In genomic region chr6:32480741-32481140, GRCm38 (mm10) we compare ENCODE assay signal across 17 mouse cellular contexts.
A peak's percentile ranks its signal among the peaks of the same experiment; 100 is the strongest.
DNase-seq lines count a peak whose midpoint lies in the region; ATAC-seq and TF ChIP-seq lines count a peak whose summit lies in the region.
"Had no signal": no experiment of that assay in that cellular context is flagged by ENCODE, and none has a peak within 500 bp of the region (broad histone marks: within the 10 kb centered on the region; RNA-seq: fewer than 3 reads in every experiment).

No protein-coding gene starts in this region.

- no peaks in the 10 kb centered on the region for H3K27me3 ChIP-seq in liver, embryonic 13.5 days
- no peaks in the 10 kb centered on the region for H3K27me3 ChIP-seq in liver, embryonic 11.5 days (replicated peaks; ENCODE audit: control insufficient read depth, insufficient read depth, low read length)
- H3K27me3 ChIP-seq in kidney, adult 2 months (replicated peaks; ENCODE audit: control insufficient read depth, insufficient read depth, low read length): no peaks in the 10 kb centered on the region
- no peaks in the 10 kb centered on the region for H3K27me3 ChIP-seq in limb, embryonic 10.5 days (ENCODE audit: low read depth, poor library complexity, severe bottlenecking)
- no peaks in the 10 kb centered on the region for H3K27me3 ChIP-seq in forebrain, embryonic 11.5 days (ENCODE audit: control insufficient read depth, insufficient read depth, low read length)
- H3K27me3 ChIP-seq: forebrain, embryonic 15.5 days; hindbrain, embryonic 12.5 days; intestine, embryonic 15.5 days; lung, embryonic 15.5 days; stomach, embryonic 15.5 days had no signal

- DNase-seq in adrenal gland, postnatal 14 days: peak; percentile 21
- DNase-seq in adrenal gland, postnatal 25 days: no peak
- no peak for DNase-seq in liver, embryonic 13.5 days
- DNase-seq in liver, embryonic 11.5 days (ENCODE audit: low spot score): no peak
- DNase-seq in kidney, adult 2 months: peak; percentile 65
- no peak for DNase-seq in limb, embryonic 10.5 days (ENCODE audit: low spot score)
- DNase-seq in right cerebral cortex, postnatal 14 days: no peak
- DNase-seq in forebrain, embryonic 11.5 days (ENCODE audit: low spot score): no peak
- DNase-seq: gastrocnemius, postnatal 14 days; midbrain, embryonic 14.5 days; thymus, postnatal 14 days had no signal

- no peaks in the 10 kb centered on the region for H3K9me3 ChIP-seq in liver, embryonic 13.5 days (replicated peaks)
- H3K9me3 ChIP-seq in liver, embryonic 11.5 days (ENCODE audit: control insufficient read depth, low read length): no peaks in the 10 kb centered on the region
- H3K9me3 ChIP-seq in limb, embryonic 10.5 days (replicated peaks): no peaks in the 10 kb centered on the region
- no peaks in the 10 kb centered on the region for H3K9me3 ChIP-seq in forebrain, embryonic 11.5 days (ENCODE audit: control insufficient read depth, low read length)
- H3K9me3 ChIP-seq: forebrain, embryonic 15.5 days; hindbrain, embryonic 12.5 days; intestine, embryonic 15.5 days; lung, embryonic 15.5 days; stomach, embryonic 15.5 days had no signal

- no peak for TF ChIP-seq CTCF in kidney, adult 2 months (conservative IDR thresholded peaks at IDR 0.05; ENCODE audit: insufficient read depth, insufficient read length, low read depth, low read length)

- TF ChIP-seq POLR2A in kidney, adult 2 months (IDR thresholded peaks at IDR 0.05; ENCODE audit: low read depth, low read length): no peak

- WGBS in liver, embryonic 13.5 days (ENCODE audit: insufficient replicate concordance): 62% methylated on average over 1 of the region's 1 CpGs
- WGBS in liver, embryonic 11.5 days: 68% methylated on average over 1 of the region's 1 CpGs
- 63% methylated on average over 1 of the region's 1 CpGs for WGBS in kidney, adult 2 months
- WGBS in limb, embryonic 10.5 days: 63% methylated on average over 1 of the region's 1 CpGs
- WGBS in forebrain, embryonic 11.5 days: 53% methylated on average over 1 of the region's 1 CpGs

- H3K4me3 ChIP-seq in liver, embryonic 13.5 days (replicated peaks): no peak overlapping the region
- no peak overlapping the region for H3K4me3 ChIP-seq in liver, embryonic 11.5 days (ENCODE audit: low read depth, low read length)
- H3K4me3 ChIP-seq in kidney, adult 2 months (ENCODE audit: insufficient read depth, low read depth, low read length): no peak overlapping the region
- H3K4me3 ChIP-seq in limb, embryonic 10.5 days: no peak overlapping the region
- H3K4me3 ChIP-seq in forebrain, embryonic 11.5 days (ENCODE audit: low read depth, low read length): no peak overlapping the region
- H3K4me3 ChIP-seq: forebrain, embryonic 15.5 days; hindbrain, embryonic 12.5 days; intestine, embryonic 15.5 days; lung, embryonic 15.5 days; stomach, embryonic 15.5 days had no signal

- no peak for ATAC-seq in liver, embryonic 13.5 days (ENCODE audit: low read depth)
- no peak for ATAC-seq in liver, embryonic 11.5 days (replicated peaks; ENCODE audit: low FRiP score)
- ATAC-seq in forebrain, embryonic 11.5 days (replicated peaks; ENCODE audit: low FRiP score): no peak
- ATAC-seq: activated CD4-positive, CD25-positive, alpha-beta regulatory T cell, adult 4 months; forebrain, embryonic 15.5 days; intestine, embryonic 15.5 days had no signal

- no peaks in the 10 kb centered on the region for H3K36me3 ChIP-seq in liver, embryonic 13.5 days
- no peaks in the 10 kb centered on the region for H3K36me3 ChIP-seq in liver, embryonic 11.5 days (ENCODE audit: control insufficient read depth, insufficient read depth, low read length)
- no peaks in the 10 kb centered on the region for H3K36me3 ChIP-seq in kidney, adult 2 months (ENCODE audit: control insufficient read depth, insufficient read depth, low read length)
- H3K36me3 ChIP-seq in limb, embryonic 10.5 days: no peaks in the 10 kb centered on the region
- H3K36me3 ChIP-seq in forebrain, embryonic 11.5 days (ENCODE audit: control insufficient read depth, insufficient read depth, low read length): no peaks in the 10 kb centered on the region
- H3K36me3 ChIP-seq: forebrain, embryonic 15.5 days; hindbrain, embryonic 12.5 days; intestine, embryonic 15.5 days; lung, embryonic 15.5 days; stomach, embryonic 15.5 days had no signal

- no peak overlapping the region for H3K9ac ChIP-seq in liver, embryonic 13.5 days
- H3K9ac ChIP-seq in liver, embryonic 11.5 days (ENCODE audit: low read depth, low read length): no peak overlapping the region
- H3K9ac ChIP-seq in forebrain, embryonic 11.5 days (ENCODE audit: low read length): no peak overlapping the region
- H3K9ac ChIP-seq: forebrain, embryonic 15.5 days; hindbrain, embryonic 12.5 days; intestine, embryonic 15.5 days; lung, embryonic 15.5 days; stomach, embryonic 15.5 days had no signal

- H3K27ac ChIP-seq in liver, embryonic 13.5 days: peak overlapping the region; percentile 87; the same call in 1 of the 2 replicates
- no peak overlapping the region for H3K27ac ChIP-seq in liver, embryonic 11.5 days (ENCODE audit: low read depth, low read length)
- H3K27ac ChIP-seq in kidney, adult 2 months (ENCODE audit: insufficient read depth, low read depth, low read length): peak overlapping the region; percentile 12
- peak overlapping the region; percentile 36; the same call in 1 of the 2 replicates for H3K27ac ChIP-seq in limb, embryonic 10.5 days
- H3K27ac ChIP-seq in forebrain, embryonic 11.5 days (ENCODE audit: low read depth, low read length): no peak overlapping the region
- H3K27ac ChIP-seq: forebrain, embryonic 15.5 days; hindbrain, embryonic 12.5 days; intestine, embryonic 15.5 days; lung, embryonic 15.5 days; stomach, embryonic 15.5 days had no signal

- peaks cover 46% of the 10 kb centered on the region for H3K4me1 ChIP-seq in liver, embryonic 13.5 days (replicated peaks)
- H3K4me1 ChIP-seq in liver, embryonic 11.5 days (replicated peaks; ENCODE audit: control insufficient read depth, insufficient read depth, low read length): peaks cover 22% of the 10 kb centered on the region
- H3K4me1 ChIP-seq in kidney, adult 2 months (ENCODE audit: control insufficient read depth, insufficient read depth, low read length): no peaks in the 10 kb centered on the region
- H3K4me1 ChIP-seq in limb, embryonic 10.5 days: peaks cover 46% of the 10 kb centered on the region
- no peaks in the 10 kb centered on the region for H3K4me1 ChIP-seq in forebrain, embryonic 11.5 days (replicated peaks; ENCODE audit: control insufficient read depth, insufficient read depth, low read length)
- H3K4me1 ChIP-seq: stomach, embryonic 15.5 days had no signal

- H3K4me2 ChIP-seq in liver, embryonic 13.5 days: no peak overlapping the region
- H3K4me2 ChIP-seq in liver, embryonic 11.5 days: no peak overlapping the region
- H3K4me2 ChIP-seq in forebrain, embryonic 11.5 days (ENCODE audit: low read depth, low read length, severe bottlenecking): no peak overlapping the region
- H3K4me2 ChIP-seq: forebrain, embryonic 15.5 days; hindbrain, embryonic 12.5 days; intestine, embryonic 15.5 days; lung, embryonic 15.5 days; stomach, embryonic 15.5 days had no signal

Comparison
In these comparisons a context has a peak if more than half of its experiments do, and no peak if none do; other contexts are left out.
1. DNase-seq: peak in adrenal gland, postnatal 14 days (single experiment) and kidney, adult 2 months (single experiment); none in adrenal gland, postnatal 25 days (single experiment), liver, embryonic 13.5 days (single experiment), liver, embryonic 11.5 days (single experiment), limb, embryonic 10.5 days (single experiment), right cerebral cortex, postnatal 14 days (single experiment) and forebrain, embryonic 11.5 days (single experiment).
2. H3K27ac ChIP-seq: peak in liver, embryonic 13.5 days (single experiment), kidney, adult 2 months (single experiment) and limb, embryonic 10.5 days (single experiment); none in liver, embryonic 11.5 days (single experiment) and forebrain, embryonic 11.5 days (single experiment).